Comparison of ENCODE assay signal across 37 mouse cellular contexts in genomic region chr2:17941921-17942320, GRCm38 (mm10). TPM values are rescaled to one million over a fixed set of nuclear protein-coding genes. Genes with fewer than 3 reads are reported as not detected.
"Had no signal": no experiment of that assay in that cellular context is flagged by ENCODE, and none has a peak within 500 bp of the region (broad histone marks: within the 10 kb centered on the region; RNA-seq: fewer than 3 reads in every experiment).

No protein-coding gene starts in this region.

- ATAC-seq: hindbrain, postnatal 0 days; intestine, embryonic 15.5 days had no signal

- H3K27ac ChIP-seq: heart, adult 2 months; heart, embryonic 13.5 days; heart, embryonic 15.5 days; hindbrain, embryonic 13.5 days; hindbrain, embryonic 15.5 days; hindbrain, postnatal 0 days; intestine, embryonic 15.5 days; kidney, embryonic 15.5 days; kidney, postnatal 0 days; limb, embryonic 10.5 days; limb, embryonic 12.5 days; liver, embryonic 13.5 days; liver, embryonic 15.5 days had no signal

- H3K4me1 ChIP-seq: heart, embryonic 15.5 days; hindbrain, embryonic 13.5 days; hindbrain, embryonic 15.5 days; liver, embryonic 13.5 days; liver, embryonic 15.5 days had no signal

- H3K4me2 ChIP-seq: heart, embryonic 11.5 days; heart, embryonic 13.5 days; heart, embryonic 15.5 days; hindbrain, embryonic 13.5 days; hindbrain, embryonic 15.5 days; intestine, embryonic 15.5 days; kidney, embryonic 15.5 days; limb, embryonic 12.5 days; liver, embryonic 11.5 days; liver, embryonic 13.5 days; liver, embryonic 15.5 days had no signal

- H3K9ac ChIP-seq: heart, embryonic 13.5 days; heart, embryonic 15.5 days; hindbrain, embryonic 13.5 days; hindbrain, embryonic 15.5 days; intestine, embryonic 15.5 days; kidney, embryonic 15.5 days; limb, embryonic 12.5 days; liver, embryonic 13.5 days; liver, embryonic 15.5 days had no signal

- H3K9me3 ChIP-seq: heart, embryonic 13.5 days; heart, embryonic 15.5 days; hindbrain, embryonic 13.5 days; hindbrain, embryonic 15.5 days; intestine, embryonic 15.5 days; kidney, embryonic 15.5 days; limb, embryonic 10.5 days; limb, embryonic 12.5 days; liver, embryonic 13.5 days; liver, embryonic 15.5 days had no signal

- H3K36me3 ChIP-seq: heart, embryonic 13.5 days; heart, embryonic 15.5 days; hindbrain, embryonic 13.5 days; hindbrain, embryonic 15.5 days; intestine, embryonic 15.5 days; kidney, embryonic 15.5 days; limb, embryonic 10.5 days; limb, embryonic 12.5 days; liver, embryonic 13.5 days; liver, embryonic 15.5 days had no signal

- H3K4me3 ChIP-seq: heart, adult 2 months; heart, embryonic 13.5 days; heart, embryonic 15.5 days; hindbrain, embryonic 13.5 days; hindbrain, embryonic 15.5 days; intestine, embryonic 15.5 days; kidney, embryonic 15.5 days; limb, embryonic 10.5 days; limb, embryonic 12.5 days; liver, embryonic 13.5 days; liver, embryonic 15.5 days had no signal

- H3K27me3 ChIP-seq: heart, embryonic 13.5 days; heart, embryonic 15.5 days; hindbrain, embryonic 13.5 days; hindbrain, embryonic 15.5 days; intestine, embryonic 15.5 days; kidney, embryonic 15.5 days; limb, embryonic 12.5 days; liver, embryonic 13.5 days; liver, embryonic 15.5 days had no signal

- DNase-seq: gastrocnemius, postnatal 14 days; gastrocnemius, postnatal 36 days; heart, adult 2 months; heart, postnatal 14 days; heart, postnatal 36 days; kidney, adult 11 months; layer of hippocampus, adult 9-11 months; layer of hippocampus, postnatal 36 days; liver; liver, embryonic 13.5 days had no signal

RNA-seq across cellular contexts. Expression of gene H2al2a, which starts 54.8 kb away (rescaled TPM):
- total RNA-seq: gastrocnemius, adult 18-20 months; gastrocnemius, adult 8-10 months; gastrocnemius, postnatal 14 days; gastrocnemius, postnatal 36 days; heart, adult 2 months; heart, postnatal 14 days; heart, postnatal 36 days; hematopoietic stem cell, adult 5-6 weeks; hindbrain, postnatal 0 days; layer of hippocampus, adult 18-20 months; layer of hippocampus, adult 8-10 months; layer of hippocampus, postnatal 14 days; layer of hippocampus, postnatal 36 days; left cerebral cortex, adult 18-20 months; left cerebral cortex, adult 8-10 months; left cerebral cortex, postnatal 10 days; left cerebral cortex, postnatal 36 days had no signal
- polyA plus RNA-seq: heart, embryonic 11.5 days; heart, embryonic 13.5 days; heart, embryonic 15.5 days; heart, postnatal 0 days; hindbrain, embryonic 11.5 days; hindbrain, embryonic 13.5 days; hindbrain, embryonic 15.5 days; hindbrain, postnatal 0 days; intestine, embryonic 15.5 days; kidney, embryonic 15.5 days; kidney, postnatal 0 days; large intestine, adult 2 months; limb, embryonic 10.5 days; limb, embryonic 12.5 days; limb, embryonic 14.5 days; liver, embryonic 11.5 days; liver, embryonic 13.5 days; liver, embryonic 15.5 days had no signal
